ENCODE assay signal across 18 mouse cellular contexts in the genomic region with DNA sequence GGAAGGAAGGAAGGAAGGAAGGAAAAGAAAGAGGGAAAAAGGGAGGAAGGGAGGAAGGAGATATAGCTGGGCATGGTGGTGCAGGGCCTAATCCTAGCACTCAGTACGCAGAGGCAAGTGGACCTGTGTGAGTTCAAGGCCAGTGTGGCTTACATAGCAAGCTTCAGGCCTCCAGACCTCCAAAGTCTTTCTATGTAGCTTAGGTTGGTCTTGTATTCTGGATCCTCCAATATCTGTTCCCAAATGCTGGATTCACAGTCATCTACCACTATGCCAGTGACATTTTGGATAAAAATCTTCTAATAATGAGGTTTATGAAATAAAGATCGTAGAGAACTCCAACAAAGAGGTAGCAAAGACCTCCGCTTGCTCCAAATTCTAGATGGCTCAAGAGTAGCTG.
"Had no signal": no experiment of that assay in that cellular context is flagged by ENCODE, and none has a peak within 500 bp of the region (broad histone marks: within the 10 kb centered on the region; RNA-seq: fewer than 3 reads in every experiment).

No protein-coding gene starts in this region.

- H3K36me3 ChIP-seq: liver, embryonic 13.5 days; midbrain, embryonic 10.5 days; neural tube, embryonic 12.5 days; neural tube, embryonic 15.5 days; stomach, embryonic 15.5 days had no signal

- H3K27me3 ChIP-seq: liver, embryonic 13.5 days; neural tube, embryonic 15.5 days; stomach, embryonic 15.5 days had no signal

- H3K4me1 ChIP-seq: stomach, embryonic 15.5 days had no signal

- DNase-seq: kidney, adult 2 months; kidney, postnatal 25 days; layer of hippocampus, adult 9-11 months; liver, embryonic 13.5 days; lung, adult 2 months; right cerebral cortex, postnatal 25 days; spleen, adult 18-20 months; thymus, adult 18-20 months; thymus, postnatal 36 days had no signal

- H3K9me3 ChIP-seq: liver, embryonic 13.5 days; midbrain, embryonic 10.5 days; neural tube, embryonic 12.5 days; neural tube, embryonic 15.5 days; stomach, embryonic 15.5 days had no signal

- H3K4me2 ChIP-seq: liver, embryonic 13.5 days; neural tube, embryonic 12.5 days; neural tube, embryonic 15.5 days; stomach, embryonic 15.5 days had no signal

- H3K9ac ChIP-seq: liver, embryonic 13.5 days; neural tube, embryonic 12.5 days; neural tube, embryonic 15.5 days; stomach, embryonic 15.5 days had no signal

- H3K27ac ChIP-seq: kidney, postnatal 0 days; layer of hippocampus, adult 2 months; left cerebral cortex, adult 2 months; liver, embryonic 13.5 days; macrophage; midbrain, embryonic 10.5 days; neural tube, embryonic 12.5 days; neural tube, embryonic 15.5 days; stomach, embryonic 15.5 days had no signal

- H3K4me3 ChIP-seq: layer of hippocampus, adult 2 months; left cerebral cortex, adult 2 months; liver, embryonic 13.5 days; megakaryocyte, embryonic 14.5 days; midbrain, embryonic 10.5 days; neural tube, embryonic 12.5 days; neural tube, embryonic 15.5 days; stomach, embryonic 15.5 days had no signal
